Mouse (Mus musculus) bone marrow, adult 2 months (tissue): ENCODE data around the gene Slk. TPM values are rescaled to one million over a fixed set of nuclear protein-coding genes. Genes with fewer than 3 reads are reported as not detected.
A peak's percentile ranks its signal among the peaks of the same experiment; 100 is the strongest.

Experiments
- H3K27ac ChIP-seq: fragments of 200-500 bp; 2 replicates; pipeline ENCODE4 v1.5.1; 2012; ENCODE audit warnings: low read depth, mild to moderate bottlenecking, control low read depth, inconsistent platforms, low read length; ENCODE audit not compliant: control insufficient read depth, poor library complexity, insufficient read depth
- H3K4me1 ChIP-seq: fragments of 200-500 bp; 2 replicates; pipeline ENCODE4 v1.6.1; 2011; ENCODE audit warnings: low read length; ENCODE audit not compliant: control insufficient read depth, insufficient read depth
- H3K4me3 ChIP-seq: fragments of 200-500 bp; replicated peaks from 2 replicates; pipeline ENCODE3; 2011; ENCODE audit warnings: mild to moderate bottlenecking, low read depth, low read length, control low read depth; ENCODE audit not compliant: control insufficient read depth
- CTCF ChIP-seq: fragments of 200-500 bp; IDR thresholded peaks from 2 replicates; pipeline ENCODE4 v1.5.1; 2011; ENCODE audit warnings: low read length, control low read depth; ENCODE audit not compliant: control insufficient read depth, insufficient read depth
- POLR2A ChIP-seq: fragments of 200-500 bp; IDR thresholded peaks from 2 replicates; pipeline ENCODE4 v1.6.1; 2011; ENCODE audit warnings: low read depth, mild to moderate bottlenecking, control low read depth, low read length, borderline replicate concordance; ENCODE audit not compliant: control insufficient read depth
- WGBS: fragments of 180-500 bp; shearing (Covaris S2); methylation state at CpG from one replicate; pipeline ENCODE4 v1.1.7; 2018; 5-methylcytosine and 5-hydroxymethylcytosine counted together
- polyA plus RNA-seq: library from polyadenylated mRNA; stranded (reverse); fragments of >200 nt; gene quantifications from 2 replicates; pipeline ENCODE4 v1.2.4, GENCODE M21; 2011; ENCODE audit warnings: low replicate concordance; ENCODE audit not compliant: missing spikeins, insufficient read depth, insufficient read length

The Slk gene
- polyA plus RNA-seq, 1 experiment = 54.3 TPM

GRCm38 (mm10) chr19:47579788-47580631 is 532 bp downstream of the Slk start:
- no peak for TF ChIP-seq CTCF
- no peak for TF ChIP-seq POLR2A
- peak overlapping the region; percentile 93 for H3K4me3 ChIP-seq
- no peaks in the 10 kb centered on the region for H3K4me1 ChIP-seq
- H3K27ac ChIP-seq = peak overlapping the region; percentile 98
- WGBS = 4% methylated on average over 96 of the region's 96 CpGs

DNA sequence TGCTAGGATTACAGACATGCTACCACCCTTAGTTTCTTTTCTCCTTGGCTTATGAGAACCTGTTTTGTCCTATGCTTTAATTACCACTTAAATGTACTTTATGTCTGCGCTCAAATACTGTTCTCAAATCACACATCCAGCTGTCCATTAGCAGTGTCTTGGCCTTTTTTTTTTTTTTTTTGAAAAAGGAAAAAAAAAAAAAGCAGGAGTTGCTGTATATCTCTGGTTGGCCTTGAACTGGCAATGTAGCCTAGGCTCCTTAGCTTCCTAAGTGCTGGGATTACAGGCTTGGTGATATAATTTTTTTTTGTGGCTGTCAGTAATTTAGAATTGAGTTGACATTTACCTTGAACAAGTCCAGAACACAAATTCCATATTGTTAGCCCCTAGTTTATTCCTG is 6.3 kb downstream of the Slk start:
- Histone ChIP-seq H3K4me3 (no peak overlapping the region), H3K27ac (no peak overlapping the region), H3K4me1 (no peaks in the 10 kb centered on the region; the same call in 1 of the 2 replicates)
- TF ChIP-seq CTCF (no peak), POLR2A (no peak)
- WGBS = 88% methylated on average over 1 of the region's 1 CpGs

GRCm38 (mm10) chr19:47587009-47587408 is 7.5 kb downstream of the Slk start:
- no peak overlapping the region for H3K4me3 ChIP-seq
- no peak overlapping the region for H3K27ac ChIP-seq
- no peaks in the 10 kb centered on the region; the same call in 1 of the 2 replicates for H3K4me1 ChIP-seq
- no peak for TF ChIP-seq CTCF
- no peak for TF ChIP-seq POLR2A
- 98% methylated on average over 1 of the region's 1 CpGs for WGBS

DNA sequence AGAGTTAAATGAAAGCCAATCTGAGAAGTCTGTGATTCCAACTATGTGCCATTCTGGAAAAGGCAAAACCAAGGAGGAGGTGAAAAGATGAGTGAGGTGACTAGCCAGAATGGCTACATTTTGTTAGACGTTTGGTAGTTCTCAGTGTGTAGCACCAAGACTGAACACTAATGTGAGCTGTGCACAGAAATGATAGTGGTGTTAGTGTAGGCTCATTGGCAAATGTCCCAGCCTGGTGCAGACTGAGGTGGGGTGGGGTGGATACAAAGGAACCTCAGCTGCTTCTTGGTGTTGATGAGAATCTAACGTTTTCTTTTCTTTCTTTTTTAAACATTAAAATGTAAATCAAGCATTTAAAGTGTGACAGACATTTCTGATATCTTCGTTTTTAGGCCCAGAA is 29.0 kb downstream of the Slk start:
- 49% methylated on average over 3 of the region's 3 CpGs for WGBS
- Histone ChIP-seq H3K4me1 (no peaks in the 10 kb centered on the region), H3K4me3 (no peak overlapping the region), H3K27ac (no peak overlapping the region)
- no peak for TF ChIP-seq POLR2A
- no peak for TF ChIP-seq CTCF

DNA sequence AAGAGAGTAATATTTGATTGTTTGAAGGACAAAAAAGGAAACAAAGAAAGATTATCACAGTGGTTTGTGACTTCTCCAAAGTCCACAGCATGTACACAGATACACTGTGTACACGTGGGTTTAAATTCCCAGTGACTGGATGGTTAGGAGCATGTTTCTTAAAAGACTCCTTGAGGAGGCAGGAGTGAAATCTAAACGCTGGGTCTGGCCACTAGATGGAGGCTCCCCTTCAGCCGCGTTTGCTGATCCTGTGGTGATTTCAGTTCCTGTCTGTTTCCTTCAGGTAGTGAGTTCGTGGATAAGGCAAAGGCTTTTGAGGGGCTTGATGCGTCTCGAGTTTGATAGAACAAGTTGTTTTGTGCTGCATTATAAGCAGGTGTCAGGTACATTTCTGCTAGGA is 34.0 kb downstream of the Slk start:
- no peak overlapping the region for H3K4me3 ChIP-seq
- no peak overlapping the region for H3K27ac ChIP-seq
- no peaks in the 10 kb centered on the region for H3K4me1 ChIP-seq
- no peak for TF ChIP-seq CTCF
- TF ChIP-seq POLR2A = no peak
- 54% methylated on average over 7 of the region's 7 CpGs for WGBS

- TF ChIP-seq POLR2A = no peak
- TF ChIP-seq CTCF = no peak
- WGBS = 71% methylated on average over 8 of the region's 8 CpGs
- no peak overlapping the region for H3K27ac ChIP-seq
These were observed 42.0 kb downstream of the Slk start for GRCm38 (mm10) chr19:47621478-47621877.

GRCm38 (mm10) chr19:47624940-47625711 is 45.6 kb downstream of the Slk start:
- 90% methylated on average over 10 of the region's 10 CpGs for WGBS
- no peak overlapping the region for H3K4me3 ChIP-seq
- TF ChIP-seq POLR2A (no peak), CTCF (no peak)
- H3K4me1 ChIP-seq = no peaks in the 10 kb centered on the region; the same call in 1 of the 2 replicates
- no peak overlapping the region for H3K27ac ChIP-seq

More at GRCm38 (mm10) chr19:47621478-47621877, 42.0 kb downstream of the Slk start:
- H3K4me1 ChIP-seq = no peaks in the 10 kb centered on the region; the same call in 1 of the 2 replicates
- H3K4me3 ChIP-seq = no peak overlapping the region

DNA sequence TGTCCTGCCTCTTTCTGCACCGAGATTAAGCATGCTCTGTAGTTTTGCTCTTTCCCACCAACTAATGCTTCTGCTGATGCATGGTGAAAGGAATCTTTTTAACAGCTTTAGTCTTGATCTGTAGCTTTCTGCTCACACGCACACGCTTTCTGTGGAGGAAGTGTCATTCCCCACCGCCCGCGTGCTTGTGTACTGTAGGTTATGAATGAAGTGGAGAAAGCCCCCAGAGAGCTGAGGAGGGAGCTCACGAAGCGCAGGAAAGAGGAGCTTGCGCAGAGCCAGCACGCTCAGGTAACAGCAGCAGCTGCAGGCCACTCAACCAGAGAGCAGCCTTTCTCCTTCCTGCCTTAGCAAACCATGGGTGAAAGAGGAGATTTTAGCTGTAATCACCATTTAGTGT is 48.0 kb downstream of the Slk start:
- 92% methylated on average over 10 of the region's 10 CpGs for WGBS
- no peak for TF ChIP-seq POLR2A
- no peak for TF ChIP-seq CTCF
- H3K4me3 ChIP-seq = no peak overlapping the region
- no peak overlapping the region for H3K27ac ChIP-seq
- no peaks in the 10 kb centered on the region; the same call in 1 of the 2 replicates for H3K4me1 ChIP-seq
